Mouse (Mus musculus) heart, embryonic 10.5 days (tissue): Measurements from ENCODE around the gene Rtcb. TPM values are rescaled to one million over a fixed set of nuclear protein-coding genes. Genes with fewer than 3 reads are reported as not detected.

Source experiments
- DNase-seq: peaks from one replicate; pipeline ENCODE4 v3.0.0-alpha.2; 2017; ENCODE audit warnings: low spot score
- H3K27ac ChIP-seq: fragments of 300-500 bp; sonication (generic); 2 replicates; pipeline ENCODE4 v1.5.1; 2016; ENCODE audit warnings: mild to moderate bottlenecking
- H3K27me3 ChIP-seq: fragments of 300-500 bp; sonication (generic); 2 replicates; pipeline ENCODE4 v1.6.1; 2016; ENCODE audit warnings: mild to moderate bottlenecking; ENCODE audit not compliant: poor library complexity, insufficient read depth, severe bottlenecking
- H3K36me3 ChIP-seq: fragments of 300-500 bp; sonication (generic); 2 replicates; pipeline ENCODE4 v1.6.1; 2016; ENCODE audit warnings: mild to moderate bottlenecking, moderate library complexity
- H3K4me1 ChIP-seq: fragments of 300-500 bp; sonication (generic); 2 replicates; pipeline ENCODE4 v1.6.1; 2016; ENCODE audit warnings: mild to moderate bottlenecking
- H3K4me3 ChIP-seq: fragments of 300-500 bp; sonication (generic); 2 replicates; pipeline ENCODE4 v1.5.1; 2016; ENCODE audit warnings: mild to moderate bottlenecking, moderate library complexity
- H3K9me3 ChIP-seq: fragments of 300-500 bp; sonication (generic); 2 replicates; pipeline ENCODE4 v1.6.1; 2016; ENCODE audit warnings: mild to moderate bottlenecking, moderate library complexity
- WGBS: fragments of 180-500 bp; shearing (Covaris S2); methylation state at CpG from one replicate; pipeline ENCODE4 v1.1.7; 2016; 5-methylcytosine and 5-hydroxymethylcytosine counted together
- polyA plus RNA-seq: library from polyadenylated mRNA; unstranded; fragments of >200 nt; fragmentation: Nextera tagmentation; extraction: Ambion mirVana; gene quantifications from 2 replicates; pipeline ENCODE4 v1.2.1, GENCODE M21; 2016

Rtcb gene
- polyA plus RNA-seq, 1 experiment from 2014 or later, result 179 TPM

DNA sequence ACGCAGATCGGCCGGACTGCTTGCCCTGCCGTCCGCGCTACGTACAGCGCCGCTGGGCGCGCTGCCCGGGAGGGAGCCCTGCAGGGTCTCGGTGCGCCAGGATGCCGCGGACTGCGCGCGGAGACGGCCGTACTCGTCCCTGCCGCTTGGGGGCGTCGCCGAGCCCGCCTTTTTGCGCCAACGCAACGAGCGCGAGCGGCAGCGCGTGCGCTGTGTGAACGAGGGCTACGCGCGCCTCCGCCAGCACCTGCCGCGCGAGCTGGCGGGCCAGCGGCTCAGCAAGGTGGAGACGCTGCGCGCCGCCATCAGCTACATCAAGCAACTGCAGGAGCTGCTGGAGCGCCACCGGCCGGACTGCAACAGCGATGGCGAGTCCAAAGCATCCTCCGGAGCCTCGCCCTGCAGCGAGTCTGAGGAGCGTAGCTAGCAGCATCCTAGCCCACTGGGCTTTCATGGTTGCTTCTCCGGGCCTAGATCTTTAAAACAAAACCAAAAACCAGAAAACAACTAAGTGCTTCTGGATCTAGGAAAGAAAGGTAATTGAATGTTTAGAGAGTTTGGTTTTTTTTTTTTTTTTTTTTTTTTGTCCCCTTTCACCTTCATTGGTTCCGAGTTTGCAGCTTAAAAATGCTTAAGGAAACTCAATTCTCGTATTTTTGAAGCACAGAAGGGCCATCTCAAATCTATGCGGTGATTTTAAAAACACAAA, 29.0 kb downstream of the Rtcb start:
- Histone ChIP-seq H3K4me3 (peak overlapping the region; percentile 67), H3K9me3 (no peaks in the 10 kb centered on the region), H3K27ac (peak overlapping the region; percentile 52; the same call in 1 of the 2 replicates), H3K4me1 (peaks cover 12% of the 10 kb centered on the region), H3K27me3 (peaks cover 33% of the 10 kb centered on the region), H3K36me3 (no peaks in the 10 kb centered on the region)
- 2% methylated on average over 63 of the region's 63 CpGs for WGBS
- no peak for DNase-seq

DNA sequence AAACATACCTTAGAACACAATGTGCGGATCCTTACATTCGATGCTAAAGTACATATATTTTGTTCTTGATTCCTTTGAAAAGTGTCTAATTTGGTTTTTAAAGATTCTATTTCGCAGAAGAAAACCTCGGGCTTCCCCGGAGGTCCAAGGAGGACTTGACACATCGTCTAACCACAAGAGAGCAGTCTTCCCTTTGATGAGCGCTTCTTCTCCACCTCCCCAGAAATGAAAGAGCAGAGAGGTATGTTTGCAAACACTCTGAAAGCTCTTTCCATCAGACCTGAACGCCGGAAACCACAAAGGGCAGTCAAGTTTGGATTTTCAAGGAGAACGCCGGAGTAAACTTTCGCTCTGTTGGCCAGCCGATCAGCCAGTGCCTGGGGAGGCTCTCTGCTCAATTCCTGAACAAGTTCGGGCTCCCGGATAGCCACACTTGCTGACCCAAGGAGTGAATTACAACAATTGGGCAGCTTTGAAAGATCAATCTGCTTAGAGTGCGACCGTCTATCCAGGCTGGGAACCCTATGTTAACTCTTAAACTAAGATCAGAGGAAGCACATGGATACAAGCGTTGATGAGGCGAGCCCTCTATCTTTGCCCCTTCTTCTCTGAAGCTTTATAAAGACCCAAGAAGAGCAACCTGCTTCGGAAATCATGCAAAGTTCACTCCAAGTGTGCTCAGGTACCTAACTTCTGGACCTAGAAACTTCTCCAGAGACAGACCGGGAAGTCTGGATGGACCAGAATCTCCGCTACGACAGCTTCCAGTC, 29.8 kb downstream of the Rtcb start, which contains the start of gene Ascl4:
Ascl4 (plus strand) TSS at position 6 of the 770 bp plus-strand sequence.
- H3K4me3 ChIP-seq, result peak within 1 kb of the TSS; percentile 67
- peaks cover 12% of the 10 kb centered on the region for H3K4me1 ChIP-seq
- H3K27me3 ChIP-seq, result peaks cover 33% of the 10 kb centered on the region
- no peaks in the 10 kb centered on the region for H3K36me3 ChIP-seq
- peak within 1 kb of the TSS; percentile 52; the same call in 1 of the 2 replicates for H3K27ac ChIP-seq
- WGBS, result 2% methylated on average over 23 of the region's 23 CpGs
- no peaks in the 10 kb centered on the region for H3K9me3 ChIP-seq
- DNase-seq, result no peak

DNA sequence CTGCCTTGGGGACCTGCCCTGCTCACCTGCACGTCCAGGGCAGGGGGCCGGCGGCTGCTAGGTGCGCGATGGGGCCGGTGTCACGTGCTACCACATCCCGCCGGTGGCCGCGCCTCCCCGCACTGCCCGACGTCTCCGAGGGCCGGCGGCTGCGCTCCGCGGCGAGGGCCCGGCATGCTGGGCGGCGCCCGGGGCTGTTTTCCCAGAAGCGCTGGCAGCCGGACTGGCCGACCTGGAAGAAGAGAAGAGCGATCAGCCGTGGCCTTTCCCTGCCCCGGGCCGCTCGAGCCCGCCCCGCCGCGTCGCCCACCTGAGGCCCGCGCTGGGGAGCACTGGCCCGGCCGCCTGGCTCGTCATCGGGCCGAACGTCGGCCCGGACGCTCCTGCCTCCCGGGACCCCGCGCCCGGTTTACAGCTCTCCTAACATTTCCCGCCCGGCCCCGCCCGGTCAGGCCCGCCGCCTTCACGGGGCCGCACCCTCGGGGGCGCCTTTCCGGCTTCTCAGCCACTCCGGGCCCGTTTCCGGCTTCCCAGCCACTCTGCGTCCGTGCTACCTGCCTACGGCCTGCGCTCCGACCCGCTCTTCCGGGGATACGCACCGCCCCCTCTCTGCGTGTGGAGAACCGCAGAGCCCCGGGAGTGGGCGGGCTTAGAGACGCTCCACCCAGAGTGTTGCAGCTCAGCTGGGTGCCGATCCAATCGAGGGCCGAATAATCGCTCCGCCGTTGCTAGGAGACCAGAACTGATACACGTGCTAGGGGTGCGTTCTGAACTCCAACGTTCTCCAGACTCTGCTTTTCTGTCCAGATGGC, 40.9 kb downstream of the Rtcb start, which contains the start of gene Prdm4:
Prdm4 (minus strand) TSS at position 645 of the 812 bp plus-strand sequence.
- H3K27me3 ChIP-seq, result no peaks in the 10 kb centered on the region
- H3K27ac ChIP-seq, result peak within 1 kb of the TSS; percentile 93
- peak; percentile 99 for DNase-seq
- peaks cover 26% of the 10 kb centered on the region for H3K36me3 ChIP-seq
- H3K4me3 ChIP-seq, result peak within 1 kb of the TSS; percentile 93
- H3K4me1 ChIP-seq, result peaks cover 9% of the 10 kb centered on the region; the same call in 1 of the 2 replicates
- no peaks in the 10 kb centered on the region for H3K9me3 ChIP-seq
- WGBS, result under 1% methylated on average over 84 of the region's 90 CpGs

Other genes with a start within 250 kb of the Rtcb start
- gene Pwp1, start 128.3 kb downstream of the Rtcb start, polyA plus RNA-seq, result 64.8 and 83.7 TPM in 2 replicates
- gene Prdm4, start 40.7 kb downstream of the Rtcb start, polyA plus RNA-seq, result 15.3 and 21.5 TPM in 2 replicates
- gene Ascl4, start 30.1 kb downstream of the Rtcb start, polyA plus RNA-seq, result 0.34 TPM in 1 of 2 replicates, not detected in the other
- 0.13 TPM in 1 of 2 replicates, not detected in the other for gene Bpifc, start 54.1 kb upstream of the Rtcb start, polyA plus RNA-seq
- gene Fbxo7, start 64.1 kb upstream of the Rtcb start, polyA plus RNA-seq, result 22.5 and 28.1 TPM in 2 replicates